Mouse (Mus musculus) cortical plate, adult 2 months (tissue): ENCODE measurements around the gene Epb41l4b.

ENCODE experiments used
- CTCF ChIP-seq: fragments of 200-500 bp; IDR thresholded peaks from 2 replicates; pipeline ENCODE4 v1.5.1; 2011; ENCODE audit warnings: mild to moderate bottlenecking, control low read depth, low read length; ENCODE audit not compliant: insufficient read depth; ENCODE audit errors: extremely low read depth
- POLR2A ChIP-seq: fragments of 200-500 bp; IDR thresholded peaks from 2 replicates; pipeline ENCODE4 v1.6.1; 2011; ENCODE audit warnings: mild to moderate bottlenecking, low read length, control low read depth; ENCODE audit not compliant: insufficient read depth; ENCODE audit errors: extremely low read depth

DNA sequence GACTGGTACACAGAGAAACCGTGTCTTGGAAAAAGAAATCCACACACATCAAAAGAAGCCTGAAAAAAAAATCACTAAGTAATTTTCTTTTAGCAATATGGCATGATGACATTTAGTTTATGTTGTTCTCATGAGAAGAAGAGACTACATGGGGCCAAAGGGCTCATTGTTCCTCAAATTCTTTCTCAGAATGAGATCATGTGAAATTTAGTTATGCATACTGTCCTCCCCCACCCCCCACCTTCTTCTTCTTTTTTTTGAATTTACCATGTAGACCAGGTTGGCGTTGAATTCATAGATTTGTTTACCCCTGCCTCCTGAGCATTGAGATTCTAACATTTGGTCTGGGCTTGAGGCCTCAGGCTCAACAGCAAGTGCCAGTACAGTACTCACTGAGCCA is 46.6 kb upstream of the Epb41l4b start:
- TF ChIP-seq CTCF (no peak), POLR2A (no peak)
